Mouse (Mus musculus) layer of hippocampus, adult 2 months (tissue): ENCODE results near the gene Olfr792. TPM values are rescaled to one million over a fixed set of nuclear protein-coding genes. Genes with fewer than 3 reads are reported as not detected.

Experiments
- DNase-seq, 2 experiments: peaks; one replicate each; pipeline ENCODE4 v3.0.0; 2022; ENCODE audit warnings: low spot score in 2 of 2
- H3K27ac ChIP-seq: fragments of 200-600 bp; 2 replicates; pipeline ENCODE4 v1.8.1; 2022
- H3K4me3 ChIP-seq: fragments of 200-600 bp; 2 replicates; pipeline ENCODE4 v1.8.1; 2022; ENCODE audit warnings: mild to moderate bottlenecking
- CTCF ChIP-seq: fragments of 200-600 bp; conservative IDR thresholded peaks from 2 replicates; pipeline ENCODE4 v1.8.1; 2022; ENCODE audit warnings: antibody characterized with exemption, mild to moderate bottlenecking, moderate library complexity
- long read RNA-seq, 2 experiments: library from polyadenylated mRNA; stranded (forward); transcript quantifications; one replicate each; pipeline ENCODE4 v2.0.0; 2021; ENCODE audit warnings: borderline mapping rate in 2 of 2
- microRNA-seq, 2 experiments: library from miRNA; unstranded; fragments of <30 nt; microRNA quantifications; one replicate each; pipeline ENCODE4 v1.2.0; 2021
- total RNA-seq, 2 experiments: library from RNA; stranded (reverse); gene quantifications; 2 replicates each; pipeline ENCODE4 v1.2.3; 2021

Olfr792 gene
- total RNA-seq: not detected
- long read RNA-seq, experiment 1: 0 reads
- long read RNA-seq, experiment 2: 0 reads

DNA sequence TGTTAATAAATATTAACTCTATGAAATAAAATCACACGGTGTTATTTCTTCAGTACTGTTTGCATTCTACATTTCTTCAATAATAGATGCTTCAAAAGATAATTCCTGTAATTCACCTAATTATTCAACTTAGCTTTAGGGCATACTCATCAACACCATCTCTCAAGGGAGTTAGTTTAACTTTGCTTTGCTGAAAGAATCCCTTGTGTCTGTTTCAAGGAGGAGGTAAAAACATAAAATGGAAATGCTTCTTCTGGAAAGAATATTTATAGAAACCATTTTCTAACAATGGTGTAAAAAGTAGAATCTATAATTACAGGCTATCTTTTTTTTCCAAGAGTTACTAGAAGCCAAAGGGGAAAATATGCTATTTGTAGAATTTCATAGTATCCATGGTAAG, at the start of gene Olfr792:
Olfr792 (plus strand) TSS at position 301 of the 400 bp plus-strand sequence.
- TF ChIP-seq CTCF: no peak
- Histone ChIP-seq H3K27ac (no peak within 1 kb of the TSS), H3K4me3 (no peak within 1 kb of the TSS)
- no peak for DNase-seq

DNA sequence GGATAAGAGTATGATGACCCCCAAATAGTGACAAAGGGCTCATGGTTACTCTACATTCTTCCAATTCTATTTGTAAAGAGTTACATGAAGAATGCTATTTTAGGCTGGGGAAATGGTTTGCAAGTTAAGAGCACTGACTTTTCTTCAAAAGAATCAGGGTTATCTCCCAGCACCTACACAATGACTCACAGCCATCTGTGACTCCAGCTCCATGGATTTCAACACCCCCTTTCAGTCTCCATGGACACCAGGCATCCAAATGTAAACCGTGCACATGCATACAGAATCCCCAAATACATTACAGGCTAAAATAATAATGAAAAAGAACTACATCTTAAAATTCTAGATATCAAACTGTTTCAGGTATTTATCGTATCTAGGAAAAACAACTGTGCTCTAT, 48.9 kb upstream of the Olfr792 start:
- Histone ChIP-seq H3K27ac (no peak overlapping the region), H3K4me3 (no peak overlapping the region)
- peak in 1 of 2 experiments; percentile 26 for DNase-seq
- TF ChIP-seq CTCF: no peak

DNA sequence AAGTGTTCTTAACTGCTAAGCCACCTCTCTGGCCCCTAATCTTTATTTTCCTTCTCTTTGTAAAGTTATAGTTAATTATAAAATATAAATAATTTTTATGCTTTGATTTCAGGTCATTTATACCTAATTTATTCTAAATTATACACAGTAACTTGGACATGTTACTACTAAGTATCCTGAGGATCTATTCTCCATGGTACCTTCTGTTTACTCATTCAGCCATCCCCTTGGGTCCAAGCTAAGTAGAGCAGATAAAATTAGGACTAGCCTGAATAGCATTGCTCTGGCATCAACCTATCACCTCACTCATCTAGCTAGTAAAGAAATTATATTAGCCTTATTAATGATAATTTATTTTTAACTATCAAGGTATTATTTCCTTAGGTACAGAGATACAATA, 40.8 kb upstream of the Olfr792 start, which contains the start of gene Olfr790:
Olfr790 (plus strand) TSS at position 301 of the 400 bp plus-strand sequence.
- H3K4me3 ChIP-seq: no peak within 1 kb of the TSS
- no peak within 1 kb of the TSS for H3K27ac ChIP-seq
- no peak for DNase-seq
- TF ChIP-seq CTCF: no peak

DNA sequence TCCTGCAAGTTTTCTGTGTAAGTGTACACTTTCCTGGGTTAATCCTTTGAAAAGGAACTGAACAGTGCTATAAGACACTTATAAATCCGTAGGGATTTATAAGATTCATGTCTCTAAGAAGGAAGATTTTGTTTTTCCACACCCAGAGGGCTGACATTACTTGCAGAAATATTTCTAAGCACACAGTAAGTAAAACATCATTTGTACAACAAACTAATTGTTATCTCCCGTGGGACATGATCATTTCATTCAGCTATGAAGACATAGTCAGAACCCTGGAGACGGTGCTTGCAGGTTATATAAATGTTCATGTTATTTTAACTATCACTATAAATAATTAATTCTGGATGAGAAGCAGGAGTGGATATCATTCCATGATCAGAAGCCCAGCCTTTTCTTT, 17.5 kb upstream of the Olfr792 start, which contains the start of gene Olfr791:
Olfr791 (plus strand) TSS at position 301 of the 400 bp plus-strand sequence.
- H3K4me3 ChIP-seq: no peak within 1 kb of the TSS
- H3K27ac ChIP-seq: no peak within 1 kb of the TSS
- DNase-seq: no peak
- TF ChIP-seq CTCF: no peak

DNA sequence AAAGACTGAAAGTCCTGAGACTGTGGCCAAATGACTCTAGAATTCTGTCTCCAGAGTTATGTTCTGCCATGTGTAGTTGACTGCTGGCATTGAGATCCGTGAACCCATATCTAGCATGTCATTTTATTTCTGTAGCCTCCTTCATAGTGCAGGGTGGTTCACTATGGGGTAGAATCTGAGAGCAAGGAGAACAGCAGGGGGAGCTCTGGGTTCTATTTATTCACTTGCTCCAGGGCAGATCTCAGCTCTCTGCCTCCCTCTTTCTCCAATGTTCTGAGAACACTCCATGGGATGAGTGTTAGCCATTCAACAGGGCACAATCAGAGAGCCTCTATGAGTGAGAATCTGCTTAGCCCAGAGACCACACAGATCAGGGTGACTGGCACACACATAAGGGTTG, 10.4 kb downstream of the Olfr792 start:
- Histone ChIP-seq H3K4me3 (no peak overlapping the region), H3K27ac (no peak overlapping the region)
- DNase-seq: peak; percentile 3 to 21
- TF ChIP-seq CTCF: peak; percentile 61

DNA sequence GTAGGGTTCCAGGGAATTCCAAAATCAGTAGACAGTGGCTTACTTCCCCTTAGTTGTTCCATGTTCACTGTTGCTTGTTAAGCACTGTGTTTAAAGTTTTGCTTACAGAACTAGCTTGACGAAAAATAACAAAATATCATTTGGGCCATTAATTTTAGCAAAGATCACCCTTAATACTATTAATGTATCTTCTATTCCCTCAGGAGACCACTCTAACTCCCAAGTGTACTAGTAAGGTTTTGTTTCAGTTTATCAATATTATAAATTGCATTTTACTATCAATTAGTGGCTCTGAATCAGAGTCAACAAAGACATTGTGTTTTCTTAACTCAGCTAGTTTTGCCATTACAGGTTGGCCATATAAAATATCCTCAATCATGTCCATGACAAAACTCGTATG, 28.4 kb downstream of the Olfr792 start, which contains the start of gene Olfr794:
Olfr794 (plus strand) TSS at position 301 of the 400 bp plus-strand sequence.
- Histone ChIP-seq H3K4me3 (no peak within 1 kb of the TSS), H3K27ac (no peak within 1 kb of the TSS)
- no peak for DNase-seq
- TF ChIP-seq CTCF: no peak

DNA sequence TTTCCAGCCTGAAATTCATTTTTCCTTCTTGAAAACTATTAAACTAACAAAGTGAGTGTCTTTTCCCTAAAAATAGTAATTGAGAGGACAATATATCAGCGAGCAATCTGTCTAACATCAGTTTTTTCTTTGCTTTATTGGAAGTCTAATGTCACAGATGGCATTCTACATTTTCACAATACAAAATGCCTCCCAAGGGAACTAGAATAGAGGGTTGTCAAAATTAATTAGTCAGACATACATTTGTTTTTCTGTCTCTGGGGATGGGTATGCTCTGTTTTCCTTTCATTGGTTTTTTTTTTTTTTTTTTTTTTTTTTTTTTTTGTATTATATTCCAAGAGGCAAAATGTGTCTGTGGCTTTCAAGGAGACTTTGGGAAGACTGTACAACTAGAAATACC, 38.1 kb downstream of the Olfr792 start:
- no peak overlapping the region for H3K27ac ChIP-seq
- no peak overlapping the region for H3K4me3 ChIP-seq
- no peak for TF ChIP-seq CTCF
- DNase-seq: no peak

Small RNAs within 50 kb of the gene (microRNA-seq; reads per million reads assigned to microRNA genes)
- gene Gm23252: 0 reads per million in 2 experiments

Other genes starting within 250 kb of the Olfr792 start
- gene Olfr780, start 221.0 kb upstream of the Olfr792 start, total RNA-seq: not detected
- gene Olfr781, start 210.3 kb upstream of the Olfr792 start, total RNA-seq: not detected
- not detected for gene Olfr782, start 190.3 kb upstream of the Olfr792 start, total RNA-seq
- under 1 TPM; 0.10 to 0.18 TPM for gene Olfr784, start 155.1 kb upstream of the Olfr792 start, total RNA-seq
- not detected for gene Olfr785, start 133.7 kb upstream of the Olfr792 start, total RNA-seq
- not detected for gene Olfr786, start 111.9 kb upstream of the Olfr792 start, total RNA-seq
- gene Olfr787, start 77.3 kb upstream of the Olfr792 start, total RNA-seq: not detected
- not detected for gene Olfr788, start 68.2 kb upstream of the Olfr792 start, total RNA-seq
- not detected for gene Olfr789, start 54.4 kb upstream of the Olfr792 start, total RNA-seq
- gene Olfr790, start 40.7 kb upstream of the Olfr792 start, total RNA-seq: not detected
- not detected for gene Olfr791, start 17.4 kb upstream of the Olfr792 start, total RNA-seq
- not detected for gene Olfr794, start 28.5 kb downstream of the Olfr792 start, total RNA-seq
- not detected for gene Olfr796, start 73.4 kb downstream of the Olfr792 start, total RNA-seq
- not detected for gene Olfr798, start 88.8 kb downstream of the Olfr792 start, total RNA-seq
- not detected for gene Olfr799, start 98.3 kb downstream of the Olfr792 start, total RNA-seq
- gene Olfr800, start 118.5 kb downstream of the Olfr792 start, total RNA-seq: not detected
- gene Olfr801, start 134.7 kb downstream of the Olfr792 start, total RNA-seq: not detected
- gene Olfr802, start 149.0 kb downstream of the Olfr792 start, total RNA-seq: not detected
- gene Olfr803, start 155.1 kb downstream of the Olfr792 start, total RNA-seq: not detected
- gene Olfr804, start 164.0 kb downstream of the Olfr792 start, total RNA-seq: not detected
- gene Olfr805, start 190.2 kb downstream of the Olfr792 start, total RNA-seq: not detected
- not detected for gene Olfr806, start 202.8 kb downstream of the Olfr792 start, total RNA-seq
- gene Olfr807, start 218.6 kb downstream of the Olfr792 start, total RNA-seq: not detected
- not detected for gene Olfr808, start 226.3 kb downstream of the Olfr792 start, total RNA-seq
- gene Olfr809, start 235.5 kb downstream of the Olfr792 start, total RNA-seq: not detected